Mouse (Mus musculus): ENCODE data around the gene E330017A01Rik.
A peak's percentile ranks its signal among the peaks of the same experiment; 100 is the strongest.

The E330017A01Rik gene

GRCm38 (mm10) chr16:58663021-58663420 lies 24.5 kb upstream of the E330017A01Rik start:
- DNase-seq (ENCODE audit: low read depth) = peak; percentile 57

- DNase-seq (ENCODE audit: low read depth) = no peak
Observed at GRCm38 (mm10) chr16:58662287-58662791, 23.8 kb upstream of the E330017A01Rik start.

DNA sequence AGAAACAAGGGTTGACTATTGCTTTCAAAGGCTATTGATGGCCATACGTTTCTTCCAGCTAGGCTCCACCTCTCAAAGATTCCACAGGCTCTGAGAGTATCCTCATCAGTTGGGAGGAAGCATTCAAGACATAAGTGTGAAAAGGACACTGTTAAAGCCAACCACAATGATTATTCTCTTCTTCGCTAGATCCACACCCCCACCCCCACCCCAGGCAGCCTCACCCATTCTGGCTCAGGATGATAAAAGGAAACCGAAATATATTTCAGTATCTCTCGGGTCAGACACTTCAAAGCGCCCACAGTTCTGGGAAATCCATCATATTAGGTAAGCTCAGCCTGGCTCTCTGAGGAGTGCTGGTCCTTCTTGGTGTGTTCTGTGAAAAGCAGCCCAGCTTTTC lies 23.3 kb upstream of the E330017A01Rik start:
- DNase-seq (ENCODE audit: low read depth) = peak; percentile 18

GRCm38 (mm10) chr16:58658668-58659067 lies 20.1 kb upstream of the E330017A01Rik start:
- no peak for DNase-seq (ENCODE audit: low read depth)

- no peak for DNase-seq (ENCODE audit: low read depth)
Observed at GRCm38 (mm10) chr16:58656526-58656925, 18.0 kb upstream of the E330017A01Rik start.

DNA sequence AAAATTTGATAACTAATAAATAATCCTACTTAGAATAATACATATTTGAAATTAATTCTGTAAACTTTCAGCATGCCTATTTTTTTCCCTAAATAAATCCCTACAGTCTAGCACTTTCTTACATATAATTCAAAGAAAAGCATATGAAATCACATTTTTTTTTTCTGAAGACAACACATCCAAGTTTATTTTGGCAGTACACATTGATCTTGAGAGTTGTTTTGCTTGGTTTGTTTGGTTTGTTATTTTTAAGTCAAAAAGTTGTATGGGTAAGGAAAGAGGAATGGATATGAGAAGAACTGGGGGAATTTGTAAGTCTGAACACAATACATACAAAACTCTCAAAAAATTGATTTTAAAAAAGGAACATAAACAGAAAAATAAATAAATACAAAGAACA lies 17.2 kb upstream of the E330017A01Rik start:
- no peak for DNase-seq (ENCODE audit: low read depth)

DNA sequence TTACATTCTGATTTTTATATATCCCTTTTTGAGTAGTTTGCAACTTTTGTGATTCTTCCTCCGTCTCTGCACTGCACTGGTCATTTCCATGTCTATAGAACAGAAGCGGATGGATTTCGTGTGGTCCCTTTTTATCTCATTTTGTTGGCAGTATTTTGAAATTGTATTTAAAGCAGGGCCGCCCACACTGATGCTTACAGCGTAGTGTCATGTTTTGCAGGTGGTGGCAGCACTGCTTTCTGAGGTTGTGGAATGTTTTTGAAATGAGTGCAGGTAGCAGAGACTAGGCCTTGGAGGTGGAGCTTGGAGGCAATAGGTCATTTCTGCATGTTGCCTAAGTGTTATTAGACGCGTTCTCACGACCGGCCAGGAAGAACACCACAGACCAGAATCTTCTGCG lies 11.4 kb upstream of the E330017A01Rik start:
- no peak for DNase-seq (ENCODE audit: low read depth)

DNA sequence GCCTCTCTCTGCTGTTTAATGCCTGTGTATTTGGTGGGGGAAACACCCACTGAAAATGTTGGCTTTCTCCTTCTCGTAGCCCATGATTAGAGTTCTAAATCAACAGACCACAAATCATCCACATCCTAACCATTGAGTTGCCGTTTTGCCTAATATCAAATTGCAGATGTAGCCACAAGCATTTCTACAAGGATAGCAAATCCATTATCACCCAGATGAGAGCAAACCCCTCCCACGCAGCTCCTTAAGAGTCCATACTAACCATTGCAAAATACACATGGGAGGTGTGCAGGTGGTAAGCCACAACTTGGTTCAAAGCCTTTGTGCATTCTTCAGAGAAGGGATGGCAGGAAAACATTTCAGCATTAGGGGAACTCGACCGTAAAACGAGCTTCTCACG lies 523 bp downstream of the E330017A01Rik start:
- no peak for DNase-seq (ENCODE audit: low read depth)

- no peak for DNase-seq (ENCODE audit: low read depth)
Observed at GRCm38 (mm10) chr16:58637448-58637847, 1.1 kb downstream of the E330017A01Rik start.

DNA sequence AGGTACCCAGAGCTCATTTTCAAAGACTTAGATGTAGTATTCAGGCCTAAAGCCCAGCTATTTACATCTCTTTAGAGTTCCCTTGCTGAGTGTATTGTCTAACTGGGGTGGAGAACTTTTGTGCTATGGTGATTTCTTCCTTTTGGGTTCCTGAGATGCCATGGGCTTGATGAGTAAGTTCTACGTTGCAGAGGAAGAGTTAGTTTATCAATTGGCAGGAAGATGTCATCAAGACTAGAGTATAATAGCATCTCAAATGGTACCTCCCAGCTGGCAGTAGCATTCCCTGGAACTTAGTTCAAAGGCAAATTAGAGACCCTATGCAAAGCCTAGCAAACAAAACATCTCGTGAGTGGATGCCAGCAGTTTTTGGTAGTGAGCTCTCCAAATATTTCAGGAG lies 2.7 kb downstream of the E330017A01Rik start:
- no peak for DNase-seq (ENCODE audit: low read depth)

- no peak for DNase-seq (ENCODE audit: low read depth)
Observed at GRCm38 (mm10) chr16:58629736-58630135, 8.8 kb downstream of the E330017A01Rik start.

DNA sequence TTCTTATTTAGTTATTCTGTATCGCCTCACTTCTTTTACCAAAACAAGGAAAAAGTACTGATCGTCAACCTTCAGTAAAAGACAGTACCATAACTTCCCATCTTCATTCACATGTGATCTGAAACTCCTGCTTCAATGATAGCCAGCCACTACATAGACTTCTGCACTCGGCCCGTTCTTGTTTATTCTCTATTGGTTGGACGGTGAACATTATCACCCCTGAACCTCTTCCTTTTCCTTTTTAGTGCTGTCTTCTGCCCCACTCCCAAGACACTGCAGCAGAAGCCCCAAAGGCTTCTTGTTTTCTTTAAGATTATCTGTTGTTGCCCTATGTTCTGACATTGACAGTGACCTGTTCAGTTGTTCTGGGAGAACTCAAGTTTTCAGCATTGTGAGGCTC lies 9.6 kb downstream of the E330017A01Rik start:
- no peak for DNase-seq (ENCODE audit: low read depth)

DNA sequence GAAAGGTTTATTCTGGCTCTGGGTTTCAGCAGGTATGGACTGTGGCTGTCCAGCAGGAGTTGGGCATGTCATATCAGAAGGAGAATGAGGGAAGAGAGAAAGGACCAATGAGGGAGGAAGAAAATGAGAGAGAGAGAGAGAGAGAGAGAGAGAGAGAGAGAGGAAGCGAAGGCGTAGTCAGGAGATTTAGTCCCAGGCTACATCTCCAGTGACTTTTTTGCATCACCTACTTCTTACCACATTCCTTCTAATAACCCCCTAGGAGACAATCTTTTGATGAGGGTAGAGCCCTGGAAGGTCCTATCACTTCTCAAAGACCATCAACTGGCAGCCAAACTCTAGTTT lies 10.2 kb downstream of the E330017A01Rik start:
- DNase-seq (ENCODE audit: low read depth) = no peak

DNA sequence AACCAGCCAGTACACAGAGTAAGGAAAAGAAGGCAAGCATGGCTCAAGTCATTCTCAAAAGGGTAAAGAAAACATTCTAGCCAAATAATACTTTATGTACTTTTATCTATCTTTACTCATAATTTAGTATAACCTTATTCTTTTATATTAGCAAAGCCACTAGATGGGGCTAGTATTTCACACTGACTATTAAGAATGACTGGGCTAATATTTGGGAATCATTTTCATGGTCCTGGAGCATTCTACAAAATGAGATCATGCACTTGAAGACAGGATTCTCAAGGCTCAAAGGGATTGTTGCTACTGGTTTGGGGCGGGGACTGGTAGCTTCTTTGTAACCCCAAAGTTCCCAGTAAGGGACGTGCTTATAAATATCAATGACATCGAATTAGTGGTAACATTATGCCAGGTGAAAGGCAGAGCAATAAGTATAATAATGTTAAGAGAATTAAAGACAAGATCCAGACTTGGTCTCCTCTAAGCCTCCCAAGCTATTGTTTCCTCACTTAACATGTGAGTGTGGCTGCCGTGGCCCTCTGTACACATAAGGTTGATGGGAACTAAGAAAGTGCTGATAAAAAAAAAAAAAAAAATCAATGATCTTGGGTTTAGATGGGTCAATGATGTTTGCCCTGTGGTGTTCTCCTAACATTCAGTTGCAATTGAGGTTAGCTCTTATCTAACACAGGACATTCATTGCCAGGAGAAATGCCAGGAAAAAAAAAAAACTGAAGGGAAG lies 10.8 kb downstream of the E330017A01Rik start:
- DNase-seq (ENCODE audit: low read depth) = peak; percentile 4

DNA sequence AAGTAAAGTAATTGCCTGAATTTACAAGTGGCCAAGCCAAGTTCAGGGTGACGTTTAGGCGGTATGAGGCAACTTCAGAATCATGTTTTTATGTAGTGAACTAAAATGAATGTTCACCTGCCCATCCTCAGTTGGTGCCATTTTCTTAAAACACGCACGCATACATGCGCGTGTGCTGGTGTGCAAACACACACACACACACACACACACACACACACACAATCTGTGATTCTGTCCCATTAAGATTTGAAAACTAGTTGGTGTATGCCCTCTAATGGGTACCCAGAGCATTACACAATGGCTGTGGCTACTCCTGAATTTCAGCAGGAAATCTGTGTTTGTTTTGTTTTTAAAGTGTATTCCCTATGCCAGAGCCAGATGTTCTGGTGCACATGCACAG lies 14.6 kb downstream of the E330017A01Rik start:
- DNase-seq (ENCODE audit: low read depth) = peak; percentile 43

DNA sequence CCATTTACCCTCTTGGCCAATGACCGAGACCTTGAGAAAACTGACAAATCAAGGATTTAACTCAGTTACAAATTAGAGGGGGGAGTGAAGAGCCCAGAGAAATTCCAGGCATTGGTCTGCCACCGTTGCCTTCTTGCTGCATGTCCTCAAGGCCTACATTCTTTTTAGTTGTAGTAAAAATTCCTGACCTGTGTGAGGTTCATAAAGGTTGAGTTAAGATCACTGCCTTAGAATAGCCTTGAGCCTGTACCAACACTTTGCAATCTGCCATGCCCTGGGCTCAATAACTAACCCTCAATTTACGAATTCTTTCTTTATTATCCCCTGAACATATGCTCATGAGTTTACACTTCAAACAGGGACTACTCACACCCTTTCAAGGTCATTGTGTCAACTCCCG lies 15.4 kb downstream of the E330017A01Rik start:
- no peak for DNase-seq (ENCODE audit: low read depth)

DNA sequence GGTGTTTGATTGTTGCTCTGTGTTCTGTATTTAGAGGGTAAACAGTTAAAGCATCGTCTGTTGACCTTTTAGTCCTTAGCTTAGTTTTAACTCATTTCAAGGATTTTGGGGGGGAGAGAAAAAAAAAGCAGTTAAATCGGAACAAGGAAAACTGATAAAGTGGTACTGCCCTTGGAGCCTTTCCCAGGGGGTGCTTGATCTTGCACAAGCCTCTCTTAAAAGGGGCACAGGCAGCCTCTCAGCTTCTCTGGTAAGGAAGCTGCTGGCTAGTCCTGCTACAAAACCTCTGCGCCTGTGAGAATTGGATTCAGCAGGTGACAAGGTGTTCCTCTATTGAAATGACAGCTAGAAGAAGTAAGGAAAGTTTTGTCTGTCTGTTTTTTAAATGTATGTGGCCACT lies 16.2 kb downstream of the E330017A01Rik start:
- no peak for DNase-seq (ENCODE audit: low read depth)

- no peak for DNase-seq (ENCODE audit: low read depth)
Observed at GRCm38 (mm10) chr16:58617346-58617745, 21.2 kb downstream of the E330017A01Rik start.

- DNase-seq (ENCODE audit: low read depth) = no peak
Observed at GRCm38 (mm10) chr16:58616878-58617277, 21.7 kb downstream of the E330017A01Rik start, which contains the start of gene Gm813. Gene Gm813 (minus strand): TSS chr16:58616978.

DNA sequence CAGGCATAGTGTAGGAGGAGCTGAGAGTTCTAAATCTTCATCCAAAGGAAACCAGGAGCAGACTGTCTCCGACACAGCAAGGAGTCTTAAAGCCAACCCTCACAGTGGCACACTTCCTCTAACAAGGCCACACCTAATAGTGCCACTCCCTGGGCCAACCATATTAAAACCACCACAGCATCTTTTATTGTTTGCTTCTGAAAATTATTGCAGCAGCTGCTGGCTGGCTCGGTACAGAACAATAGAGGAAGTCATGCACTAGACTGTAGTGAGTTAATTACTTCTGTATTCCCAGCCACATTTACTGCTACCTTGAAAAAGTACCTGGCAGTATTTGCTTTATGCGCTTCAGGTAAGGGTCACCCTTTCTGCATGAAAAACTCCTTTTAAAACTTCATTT lies 25.6 kb downstream of the E330017A01Rik start:
- DNase-seq (ENCODE audit: low read depth) = no peak

GRCm38 (mm10) chr16:58607101-58607500 lies 31.4 kb downstream of the E330017A01Rik start:
- no peak for DNase-seq (ENCODE audit: low read depth)

DNA sequence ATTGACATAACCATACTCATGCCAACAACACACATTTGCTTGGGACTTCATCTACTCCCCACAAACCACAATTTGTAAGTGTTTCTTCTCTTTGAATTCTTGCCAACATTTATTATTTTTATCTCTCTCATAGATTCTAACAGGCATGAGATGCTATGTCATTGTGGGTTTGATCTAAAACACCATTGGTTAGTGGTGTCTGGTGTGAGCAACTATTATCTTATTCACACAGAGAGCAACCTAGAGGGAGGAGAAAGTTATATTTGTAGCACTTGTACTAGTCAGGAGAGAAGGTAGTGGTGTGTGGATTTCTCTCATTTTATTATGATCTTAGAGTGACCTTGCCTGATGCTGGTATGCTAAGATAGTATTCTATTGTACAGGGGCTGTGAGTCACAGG lies 33.9 kb downstream of the E330017A01Rik start:
- no peak for DNase-seq (ENCODE audit: low read depth)

- no peak for DNase-seq (ENCODE audit: low read depth)
Observed at GRCm38 (mm10) chr16:58603831-58604230, 34.7 kb downstream of the E330017A01Rik start.

GRCm38 (mm10) chr16:58600846-58601245 lies 37.7 kb downstream of the E330017A01Rik start:
- no peak for DNase-seq (ENCODE audit: low read depth)
